Mouse (Mus musculus): Measurements from ENCODE around the gene Scrt2. TPM values are rescaled to one million over a fixed set of nuclear protein-coding genes. Genes with fewer than 3 reads are reported as not detected.

The Scrt2 gene
- polyA plus RNA-seq, 1 experiment, result 0.03 TPM

- no peak overlapping the region for H3K27ac ChIP-seq (ENCODE audit: insufficient read depth, low read depth, low read length)
- no peak for TF ChIP-seq CTCF (IDR thresholded peaks at IDR 0.05; ENCODE audit: extremely low read depth, insufficient read length, insufficient replicate concordance, low read depth, low read length)
- no peak for TF ChIP-seq POLR2A (IDR thresholded peaks at IDR 0.05; ENCODE audit: low read depth, low read length)
- H3K36me3 ChIP-seq (ENCODE audit: control insufficient read depth, insufficient read depth, low read length), result no peaks in the 10 kb centered on the region
- H3K4me3 ChIP-seq (ENCODE audit: low read depth, low read length), result peak overlapping the region; percentile 62
- H3K27me3 ChIP-seq (ENCODE audit: control insufficient read depth, insufficient read depth, low read length), result peaks cover 30% of the 10 kb centered on the region
- peaks cover 5% of the 10 kb centered on the region for H3K4me1 ChIP-seq (ENCODE audit: control insufficient read depth, insufficient read depth, insufficient read length, low read length)
- 25% methylated on average over 9 of the region's 9 CpGs for WGBS
Measured at GRCm38 (mm10) chr2:152144158-152144450, 62.8 kb downstream of the Scrt2 start.

DNA sequence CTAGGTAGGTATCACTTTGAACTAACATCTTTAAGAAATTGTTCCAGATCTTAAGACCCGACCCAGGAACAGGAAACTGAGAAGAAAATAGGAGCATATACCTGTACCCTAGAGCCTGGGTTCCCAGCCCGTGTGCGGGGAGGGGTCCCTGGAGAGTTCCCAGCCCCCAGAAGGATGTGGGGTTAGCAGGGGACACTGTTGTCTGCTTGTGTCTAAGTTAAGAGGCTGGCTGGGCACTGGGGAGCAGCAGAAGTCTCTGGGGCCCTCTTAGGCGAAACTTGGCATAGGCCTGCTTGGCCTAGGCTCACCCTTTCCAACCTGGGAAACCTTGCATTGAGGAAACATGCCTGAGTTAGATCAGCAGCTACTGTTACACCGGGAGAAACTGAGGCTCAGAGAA lies 63.2 kb downstream of the Scrt2 start:
- WGBS, result 72% methylated on average over 5 of the region's 5 CpGs
- Histone ChIP-seq H3K36me3 (ENCODE audit: control insufficient read depth, insufficient read depth, low read length) (no peaks in the 10 kb centered on the region), H3K4me3 (ENCODE audit: low read depth, low read length) (peak overlapping the region; percentile 62), H3K4me1 (ENCODE audit: control insufficient read depth, insufficient read depth, insufficient read length, low read length) (peaks cover 5% of the 10 kb centered on the region), H3K27ac (ENCODE audit: insufficient read depth, low read depth, low read length) (no peak overlapping the region), H3K27me3 (ENCODE audit: control insufficient read depth, insufficient read depth, low read length) (peaks cover 30% of the 10 kb centered on the region)
- TF ChIP-seq POLR2A (IDR thresholded peaks at IDR 0.05; ENCODE audit: low read depth, low read length) (no peak), CTCF (IDR thresholded peaks at IDR 0.05; ENCODE audit: extremely low read depth, insufficient read length, insufficient replicate concordance, low read depth, low read length) (no peak)

Other genes starting within 250 kb of the Scrt2 start
- 0.04 TPM in 1 of 2 replicates, not detected in the other for gene Rspo4, start 238.6 kb upstream of the Scrt2 start, polyA plus RNA-seq (2012; rRNA removed)
- 0.15 and 0.25 TPM in 2 replicates for gene Angpt4, start 170.3 kb upstream of the Scrt2 start, polyA plus RNA-seq (2012; rRNA removed)
- 10.7 and 14.0 TPM in 2 replicates for gene Fam110a, start 101.3 kb upstream of the Scrt2 start, polyA plus RNA-seq (2012; rRNA removed)
- 26.8 and 274 TPM in 2 replicates for gene Slc52a3, start 85.0 kb upstream of the Scrt2 start, polyA plus RNA-seq (2012; rRNA removed)
- 184 and 579 TPM in 2 replicates for gene Srxn1, start 24.0 kb downstream of the Scrt2 start, polyA plus RNA-seq (2012; rRNA removed)
- gene Tcf15, start 62.0 kb downstream of the Scrt2 start, polyA plus RNA-seq (2012; rRNA removed), result 5.6 and 6.4 TPM in 2 replicates
- 2.6 and 10.1 TPM in 2 replicates for gene Csnk2a1, start 145.3 kb downstream of the Scrt2 start, polyA plus RNA-seq (2012; rRNA removed)
- gene Tbc1d20, start 212.3 kb downstream of the Scrt2 start, polyA plus RNA-seq (2012; rRNA removed), result 23.4 and 49.6 TPM in 2 replicates

All from small intestine, adult 2 months (tissue).